Mouse (Mus musculus) midbrain, embryonic 12.5 days (tissue): ENCODE results near the gene Sf1. TPM values are rescaled to one million over a fixed set of nuclear protein-coding genes. Genes with fewer than 3 reads are reported as not detected.

Experiments used
- ATAC-seq: fragments of 200-750 bp; cut with Nextera tagmentation; 2 replicates; pipeline ENCODE4 v1.8.0; 2017; ENCODE audit warnings: low read depth, moderate TSS enrichment, moderate library complexity; ENCODE audit not compliant: low FRiP score
- H3K27ac ChIP-seq: fragments of 300-500 bp; sonication (generic); replicated peaks from 2 replicates; pipeline ENCODE4 v1.5.1; 2016; ENCODE audit warnings: mild to moderate bottlenecking
- H3K27me3 ChIP-seq: fragments of 300-500 bp; sonication (generic); 2 replicates; pipeline ENCODE4 v1.6.1; 2016; ENCODE audit warnings: mild to moderate bottlenecking
- H3K36me3 ChIP-seq: fragments of 300-500 bp; sonication (generic); 2 replicates; pipeline ENCODE4 v1.6.1; 2016
- H3K4me1 ChIP-seq: fragments of 300-500 bp; sonication (generic); 2 replicates; pipeline ENCODE4 v1.6.1; 2016
- H3K4me2 ChIP-seq: fragments of 300-500 bp; sonication (generic); replicated peaks from 2 replicates; pipeline ENCODE4 v1.6.1; 2016; ENCODE audit warnings: mild to moderate bottlenecking, moderate library complexity
- H3K4me3 ChIP-seq: fragments of 300-500 bp; sonication (generic); 2 replicates; pipeline ENCODE4 v1.5.1; 2016; ENCODE audit warnings: mild to moderate bottlenecking
- H3K9ac ChIP-seq: fragments of 300-500 bp; sonication (generic); replicated peaks from 2 replicates; pipeline ENCODE4 v1.6.1; 2016; ENCODE audit warnings: mild to moderate bottlenecking, moderate library complexity
- H3K9me3 ChIP-seq: fragments of 300-500 bp; sonication (generic); 2 replicates; pipeline ENCODE4 v1.6.1; 2016; ENCODE audit warnings: mild to moderate bottlenecking
- WGBS: fragments of 180-500 bp; shearing (Covaris S2); methylation state at CpG from one replicate; pipeline ENCODE4 v1.1.7; 2016; 5-methylcytosine and 5-hydroxymethylcytosine counted together
- polyA plus RNA-seq: library from polyadenylated mRNA; unstranded; fragments of >200 nt; fragmentation: Nextera tagmentation; extraction: Ambion mirVana; gene quantifications from 2 replicates; pipeline ENCODE4 v1.2.1, GENCODE M21; 2016

Gene Sf1
- polyA plus RNA-seq, 1 experiment from 2014 or later: 193 TPM

- H3K9me3 ChIP-seq: no peaks in the 10 kb centered on the region
- H3K27me3 ChIP-seq: peaks cover 31% of the 10 kb centered on the region
- no peak overlapping the region for H3K27ac ChIP-seq
- no peak overlapping the region for H3K4me2 ChIP-seq
- no peak for ATAC-seq
- 79% methylated on average over 8 of the region's 8 CpGs for WGBS
- H3K4me1 ChIP-seq: peaks cover 14% of the 10 kb centered on the region; the same call in 1 of the 2 replicates
- H3K4me3 ChIP-seq: no peak overlapping the region
- no peak overlapping the region for H3K9ac ChIP-seq
- H3K36me3 ChIP-seq: no peaks in the 10 kb centered on the region
Measured at GRCm38 (mm10) chr19:6407109-6407508, 43.6 kb downstream of the Sf1 start.

DNA sequence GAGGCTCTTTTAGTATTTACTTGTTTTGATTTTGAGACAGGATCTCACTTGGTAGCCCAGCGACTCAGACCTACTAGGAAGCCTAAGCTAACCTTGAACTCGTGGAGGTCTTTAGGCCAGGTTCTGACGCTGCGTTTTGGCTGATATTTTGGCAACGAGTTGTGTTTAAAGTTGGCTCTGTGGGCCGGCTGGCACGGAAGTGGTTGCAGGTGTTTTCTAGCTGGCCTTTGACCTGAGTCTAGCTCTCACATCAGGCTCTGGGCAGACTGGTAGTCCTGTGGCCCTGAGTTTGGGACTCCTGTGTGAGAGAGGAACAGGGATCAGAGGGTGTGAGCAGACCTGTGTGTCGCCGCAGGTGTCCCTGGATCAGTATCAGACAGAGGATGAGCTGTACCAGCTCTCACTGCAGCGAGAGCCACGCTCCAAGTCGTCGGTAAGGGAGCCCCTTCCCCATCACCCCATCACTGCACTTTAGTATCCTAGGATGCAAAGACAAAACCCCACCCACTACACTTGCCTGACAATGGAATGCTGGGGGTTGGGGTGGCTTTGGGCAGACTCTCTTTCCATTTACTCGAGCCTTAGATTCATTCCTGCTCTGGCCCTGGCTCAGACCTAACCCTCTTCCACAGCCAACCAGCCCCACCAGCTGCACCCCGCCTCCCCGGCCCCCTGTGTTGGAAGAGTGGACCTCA is 44.5 kb downstream of the Sf1 start:
- H3K4me2 ChIP-seq: no peak overlapping the region
- WGBS: 50% methylated on average over 16 of the region's 16 CpGs
- no peak overlapping the region for H3K4me3 ChIP-seq
- H3K27ac ChIP-seq: no peak overlapping the region
- H3K9ac ChIP-seq: no peak overlapping the region
- no peaks in the 10 kb centered on the region for H3K36me3 ChIP-seq
- ATAC-seq: no peak
- H3K4me1 ChIP-seq: peaks cover 13% of the 10 kb centered on the region; the same call in 1 of the 2 replicates
- no peaks in the 10 kb centered on the region for H3K9me3 ChIP-seq
- H3K27me3 ChIP-seq: peaks cover 23% of the 10 kb centered on the region

DNA sequence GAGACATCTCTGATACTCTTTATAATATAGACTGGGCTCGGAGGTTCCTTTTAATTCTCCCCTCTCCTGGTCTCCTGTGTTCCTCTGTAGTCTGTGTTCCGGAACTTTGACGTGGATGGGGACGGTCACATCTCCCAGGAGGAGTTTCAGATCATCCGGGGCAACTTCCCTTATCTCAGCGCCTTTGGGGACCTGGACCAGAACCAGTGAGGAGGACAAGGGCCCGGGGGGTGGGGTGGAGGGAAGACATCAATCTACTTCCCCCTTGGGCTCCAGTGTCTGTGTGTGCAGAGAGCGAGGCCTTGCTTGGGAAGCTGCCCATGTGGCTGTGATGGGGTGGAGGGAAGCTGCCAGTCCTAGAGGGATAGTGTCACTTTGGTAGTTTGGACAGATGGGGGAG is 45.3 kb downstream of the Sf1 start:
- no peak overlapping the region for H3K27ac ChIP-seq
- H3K9me3 ChIP-seq: no peaks in the 10 kb centered on the region
- H3K4me1 ChIP-seq: peaks cover 8% of the 10 kb centered on the region; the same call in 1 of the 2 replicates
- no peaks in the 10 kb centered on the region for H3K36me3 ChIP-seq
- H3K4me3 ChIP-seq: no peak overlapping the region
- no peak for ATAC-seq
- H3K9ac ChIP-seq: no peak overlapping the region
- WGBS: 80% methylated on average over 8 of the region's 8 CpGs
- peaks cover 15% of the 10 kb centered on the region; the same call in 1 of the 2 replicates for H3K27me3 ChIP-seq
- no peak overlapping the region for H3K4me2 ChIP-seq

DNA sequence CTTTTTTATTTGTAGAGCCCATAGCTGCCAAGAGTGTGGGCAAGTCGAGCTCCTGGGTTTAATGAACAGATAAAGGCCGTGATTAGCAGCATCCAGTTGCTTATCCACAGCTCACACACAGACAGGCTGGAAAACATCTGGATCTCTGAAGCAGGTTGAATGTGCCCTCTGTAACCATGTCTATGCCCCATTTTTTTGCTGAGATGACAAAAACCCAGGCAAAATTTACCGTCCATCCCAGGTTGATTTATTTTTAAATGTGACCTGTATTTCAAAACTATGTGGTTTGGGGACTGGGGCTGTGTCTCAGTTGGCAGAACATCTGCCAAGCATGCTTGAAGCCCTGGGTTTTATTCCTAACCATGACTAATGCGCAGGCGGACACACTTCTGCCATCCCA is 45.7 kb downstream of the Sf1 start:
- Histone ChIP-seq H3K4me3 (no peak overlapping the region), H3K36me3 (no peaks in the 10 kb centered on the region), H3K27ac (no peak overlapping the region), H3K9me3 (no peaks in the 10 kb centered on the region), H3K4me1 (peaks cover 8% of the 10 kb centered on the region; the same call in 1 of the 2 replicates), H3K4me2 (no peak overlapping the region), H3K27me3 (peaks cover 12% of the 10 kb centered on the region; the same call in 1 of the 2 replicates), H3K9ac (no peak overlapping the region)
- no peak for ATAC-seq
- 79% methylated on average over 5 of the region's 5 CpGs for WGBS

DNA sequence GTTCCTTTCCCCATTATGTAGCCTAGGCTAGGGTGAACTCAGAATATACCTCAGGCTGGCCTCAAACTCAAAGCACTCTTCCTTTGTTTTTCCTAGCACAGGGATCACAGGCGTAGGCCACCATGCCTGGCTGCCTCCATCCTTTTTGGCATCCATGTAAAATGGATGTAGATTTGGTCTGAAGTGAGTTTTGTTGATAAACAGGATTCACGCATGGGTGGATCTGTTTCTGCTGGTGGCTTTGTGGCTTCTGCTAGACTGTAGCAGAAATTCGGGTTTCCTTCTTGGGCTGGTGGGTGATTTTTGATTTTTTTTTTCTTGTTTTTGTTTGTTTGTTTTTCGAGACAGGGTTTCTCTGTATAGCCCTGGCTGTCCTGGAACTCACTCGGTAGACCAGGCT is 46.4 kb downstream of the Sf1 start:
- no peaks in the 10 kb centered on the region for H3K9me3 ChIP-seq
- no peak overlapping the region for H3K4me3 ChIP-seq
- H3K4me1 ChIP-seq: peaks cover 13% of the 10 kb centered on the region; the same call in 1 of the 2 replicates
- H3K9ac ChIP-seq: no peak overlapping the region
- no peaks in the 10 kb centered on the region for H3K36me3 ChIP-seq
- H3K4me2 ChIP-seq: no peak overlapping the region
- no peak for ATAC-seq
- WGBS: 83% methylated on average over 5 of the region's 5 CpGs
- no peak overlapping the region for H3K27ac ChIP-seq
- H3K27me3 ChIP-seq: peaks cover 9% of the 10 kb centered on the region; the same call in 1 of the 2 replicates

DNA sequence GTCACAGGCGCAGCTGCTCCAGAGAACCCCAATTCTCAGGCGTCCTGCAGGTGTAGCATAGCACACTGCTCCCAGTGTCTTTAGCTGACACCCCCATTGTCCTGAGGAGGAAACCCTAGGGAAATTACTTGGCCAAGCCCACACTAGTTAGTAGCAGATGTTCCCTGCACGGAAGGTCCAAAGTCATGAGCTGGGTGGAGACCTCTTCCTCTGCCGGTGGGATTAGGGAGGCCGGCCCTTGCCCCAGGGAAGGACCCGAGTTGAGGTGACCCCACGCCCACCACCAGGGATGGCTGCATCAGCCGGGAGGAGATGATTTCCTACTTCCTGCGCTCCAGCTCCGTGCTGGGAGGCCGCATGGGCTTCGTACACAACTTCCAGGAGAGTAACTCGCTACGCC is 49.3 kb downstream of the Sf1 start:
- 76% methylated on average over 14 of the region's 14 CpGs for WGBS
- Histone ChIP-seq H3K27ac (no peak overlapping the region), H3K4me1 (peaks cover 42% of the 10 kb centered on the region), H3K9me3 (no peaks in the 10 kb centered on the region), H3K27me3 (peaks cover 8% of the 10 kb centered on the region; the same call in 1 of the 2 replicates), H3K9ac (no peak overlapping the region), H3K36me3 (no peaks in the 10 kb centered on the region), H3K4me2 (no peak overlapping the region), H3K4me3 (no peak overlapping the region)
- ATAC-seq: no peak

DNA sequence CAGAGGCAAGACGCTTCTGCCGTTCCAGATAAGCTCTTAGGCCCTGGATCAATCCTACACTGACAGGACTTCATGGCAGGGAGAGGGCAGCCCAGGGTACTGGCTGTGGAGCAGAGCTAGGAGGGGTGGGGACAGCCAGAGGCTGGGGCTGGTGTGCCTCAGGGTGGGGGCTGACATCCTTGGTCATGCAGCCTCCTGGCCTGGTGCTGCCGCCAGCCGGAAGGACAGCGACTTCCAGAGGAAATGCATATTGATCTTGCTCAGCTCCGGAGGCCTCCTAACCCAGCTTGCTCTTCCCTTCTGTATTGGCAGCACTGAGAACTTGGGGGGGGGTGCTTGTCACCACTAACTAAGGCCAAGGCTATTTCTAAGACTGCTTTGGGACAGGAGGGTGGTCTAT is 52.0 kb downstream of the Sf1 start:
- Histone ChIP-seq H3K27me3 (peaks cover 21% of the 10 kb centered on the region), H3K27ac (peak overlapping the region; percentile 87), H3K4me3 (no peak overlapping the region), H3K9ac (peak overlapping the region; percentile 43; the same call in 1 of the 2 replicates), H3K9me3 (no peaks in the 10 kb centered on the region), H3K36me3 (no peaks in the 10 kb centered on the region), H3K4me2 (peak overlapping the region; percentile 87; the same call in 1 of the 2 replicates), H3K4me1 (peaks cover 64% of the 10 kb centered on the region)
- no peak for ATAC-seq
- WGBS: 42% methylated on average over 6 of the region's 6 CpGs

- Histone ChIP-seq H3K27me3 (peaks cover 29% of the 10 kb centered on the region), H3K4me3 (0 out of 2 replicates have a peak overlapping the region, but pooled peaks have one; percentile 12), H3K36me3 (no peaks in the 10 kb centered on the region), H3K4me1 (peaks cover 69% of the 10 kb centered on the region), H3K9me3 (no peaks in the 10 kb centered on the region), H3K9ac (peak overlapping the region; percentile 43), H3K27ac (peak overlapping the region; percentile 87), H3K4me2 (peak overlapping the region; percentile 87)
- peak; percentile 73 for ATAC-seq
- under 1% methylated on average over 9 of the region's 9 CpGs for WGBS
Measured at GRCm38 (mm10) chr19:6416124-6416770, 52.8 kb downstream of the Sf1 start.

DNA sequence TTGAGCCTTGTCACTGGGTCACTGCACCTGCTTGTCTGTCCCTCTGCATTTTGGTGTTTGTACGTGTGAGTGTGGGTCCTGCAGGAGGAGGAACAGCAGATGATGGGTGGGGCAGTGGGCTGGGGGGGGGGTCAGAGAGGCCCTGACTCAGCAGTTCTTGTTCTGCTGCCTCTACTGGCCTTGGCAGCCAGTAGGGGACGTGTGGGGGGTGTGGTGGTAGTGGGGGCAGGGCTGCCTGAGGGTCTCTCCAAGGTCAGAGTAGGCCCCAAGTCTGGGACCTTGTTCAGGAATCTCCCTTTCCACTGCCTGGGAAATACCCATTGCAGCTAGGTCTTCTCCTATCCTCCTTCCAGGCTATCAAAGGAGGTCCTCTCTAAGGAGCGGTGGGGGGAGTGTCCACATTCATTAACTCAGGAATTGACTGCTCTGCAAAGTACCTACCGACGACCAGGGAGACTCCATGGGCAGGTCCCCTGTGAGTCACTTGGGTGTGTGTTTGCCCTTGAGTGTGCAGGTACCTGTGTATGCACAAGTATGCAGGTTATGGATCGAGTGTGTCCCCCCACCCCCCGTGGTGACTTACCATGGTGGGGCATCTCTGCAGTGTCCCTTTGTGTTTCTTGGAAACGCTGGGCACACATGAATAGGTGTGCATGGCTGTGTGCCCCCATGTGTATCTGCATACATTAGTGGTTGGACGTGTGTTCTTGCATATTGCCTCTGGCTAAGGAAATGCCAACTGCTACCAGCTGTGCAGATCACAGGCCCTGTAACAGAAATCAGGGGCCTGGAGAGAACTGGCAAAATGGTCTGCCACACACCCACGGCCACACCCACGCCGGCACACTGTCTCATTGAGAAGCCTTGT is 53.6 kb downstream of the Sf1 start:
- H3K36me3 ChIP-seq: no peaks in the 10 kb centered on the region
- ATAC-seq: no peak
- peaks cover 72% of the 10 kb centered on the region for H3K4me1 ChIP-seq
- WGBS: 68% methylated on average over 12 of the region's 12 CpGs
- H3K27me3 ChIP-seq: peaks cover 38% of the 10 kb centered on the region
- no peak overlapping the region for H3K4me3 ChIP-seq
- peak overlapping the region; percentile 87 for H3K27ac ChIP-seq
- H3K9ac ChIP-seq: peak overlapping the region; percentile 3; the same call in 1 of the 2 replicates
- no peaks in the 10 kb centered on the region for H3K9me3 ChIP-seq
- H3K4me2 ChIP-seq: peak overlapping the region; percentile 87

GRCm38 (mm10) chr19:6418233-6418879 is 54.9 kb downstream of the Sf1 start, which contains the start of gene Nrxn2:
Gene Nrxn2 (plus strand): TSS chr19:6418731.
- Histone ChIP-seq H3K27ac (peak within 1 kb of the TSS; percentile 87), H3K9ac (peak within 1 kb of the TSS; percentile 90), H3K4me1 (peaks cover 77% of the 10 kb centered on the region), H3K36me3 (no peaks in the 10 kb centered on the region), H3K4me3 (peak within 1 kb of the TSS; percentile 70), H3K4me2 (peak within 1 kb of the TSS; percentile 87), H3K27me3 (peaks cover 48% of the 10 kb centered on the region), H3K9me3 (no peaks in the 10 kb centered on the region)
- under 1% methylated on average over 41 of the region's 46 CpGs for WGBS
- ATAC-seq: peak; percentile 84

- WGBS: 4% methylated on average over 17 of the region's 23 CpGs
- peak overlapping the region; percentile 87 for H3K27ac ChIP-seq
- no peak; the same call in 1 of the 2 replicates for ATAC-seq
- peak overlapping the region; percentile 87 for H3K4me2 ChIP-seq
- H3K9ac ChIP-seq: peak overlapping the region; percentile 90
- H3K4me3 ChIP-seq: peak overlapping the region; percentile 70
- peaks cover 53% of the 10 kb centered on the region for H3K27me3 ChIP-seq
- no peaks in the 10 kb centered on the region for H3K36me3 ChIP-seq
- no peaks in the 10 kb centered on the region for H3K9me3 ChIP-seq
- H3K4me1 ChIP-seq: peaks cover 84% of the 10 kb centered on the region
Measured at GRCm38 (mm10) chr19:6418984-6419692, 55.6 kb downstream of the Sf1 start.
